Mouse (Mus musculus) left cerebral cortex, postnatal 36 days (tissue): ENCODE measurements around the gene Krtap1-3. TPM values are rescaled to one million over a fixed set of nuclear protein-coding genes. Genes with fewer than 3 reads are reported as not detected.

Experiments
- DNase-seq, 2 experiments: peaks; one replicate each; pipeline ENCODE4 v3.0.0; 2021 to 2022; ENCODE audit warnings: low spot score in 2 of 2, mixed read lengths in 1 of 2
- intact Hi-C: fragments of 180-260 bp; cut with DNase I; formaldehyde crosslinking; loops from one replicate; pipeline ENCODE4 v1.15.1; 2025
- total RNA-seq, 2 experiments: library from RNA; stranded (reverse); gene quantifications; 2 replicates each; pipeline ENCODE4 v1.2.3; 2021

Krtap1-3 gene
- total RNA-seq, 2 experiments from 2014 or later, result not detected

DNA sequence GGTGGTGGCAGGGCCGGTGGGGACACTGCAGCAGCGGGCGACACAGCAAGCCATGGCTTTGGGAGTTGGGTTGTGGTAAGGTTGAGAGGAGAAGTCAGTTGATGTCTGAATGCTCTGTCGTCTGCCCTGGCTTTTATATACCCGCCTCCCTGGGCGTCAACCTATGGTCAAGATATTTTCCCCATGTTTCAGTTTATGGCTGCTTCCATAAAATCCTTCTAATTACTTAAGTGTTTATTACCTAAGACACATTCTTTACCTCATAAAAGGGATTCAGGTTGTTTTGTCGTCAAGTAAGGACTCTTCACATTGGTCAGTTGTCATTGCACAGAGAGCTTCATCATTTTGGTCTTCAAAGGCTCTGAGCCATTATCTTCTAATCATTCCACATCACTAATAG, 24.6 kb downstream of the Krtap1-3 start, which contains the start of gene Krtap3-1:
Gene Krtap3-1, minus strand, starts transcription at position 101 of the 400 bp plus-strand sequence.
- intact Hi-C loops, result no loop called here
- DNase-seq, result no peak

DNA sequence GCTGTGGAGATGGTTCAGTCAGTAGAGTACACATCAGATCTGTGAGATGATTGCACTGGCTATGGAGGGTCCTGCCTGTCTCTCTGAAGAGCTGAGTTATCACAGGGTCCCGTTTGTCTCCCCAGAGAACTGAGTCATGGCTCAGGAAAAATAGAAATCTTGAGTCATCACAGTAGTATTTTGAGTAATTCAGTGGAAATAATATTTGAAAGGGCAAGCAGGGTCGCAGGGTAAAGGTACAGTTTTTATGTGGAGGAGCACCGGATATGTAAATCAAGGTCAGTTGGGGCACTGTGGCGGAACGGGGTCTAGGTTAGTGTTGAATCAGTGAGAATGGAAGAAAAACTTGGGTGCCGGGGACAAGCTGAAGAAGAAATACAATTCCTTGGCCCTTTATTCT, 28.6 kb downstream of the Krtap1-3 start:
- no peak for DNase-seq
- intact Hi-C loops, result no loop called here

DNA sequence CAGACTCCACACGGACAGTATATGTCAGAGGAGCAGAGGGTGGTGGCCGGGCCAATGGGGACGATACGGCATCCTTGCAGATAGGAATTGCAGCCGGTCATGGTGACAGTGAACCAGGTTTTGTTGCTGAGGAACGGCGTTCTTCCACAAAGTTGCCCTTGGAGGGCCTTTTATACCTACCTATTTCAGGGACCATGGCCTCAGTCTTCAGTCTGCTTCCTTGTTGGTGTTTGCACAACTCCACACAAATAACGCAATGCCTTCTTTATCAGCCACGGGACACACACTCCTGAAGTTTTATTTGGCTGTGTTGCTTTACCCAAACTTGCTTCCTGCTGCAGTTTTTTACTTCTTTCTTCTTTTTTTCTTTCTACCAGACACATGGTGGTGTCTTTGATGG, 31.8 kb downstream of the Krtap1-3 start, which contains the start of gene Gm11939:
Gene Gm11939, minus strand, starts transcription at position 101 of the 400 bp plus-strand sequence.
- intact Hi-C loops, result no loop called here

DNA sequence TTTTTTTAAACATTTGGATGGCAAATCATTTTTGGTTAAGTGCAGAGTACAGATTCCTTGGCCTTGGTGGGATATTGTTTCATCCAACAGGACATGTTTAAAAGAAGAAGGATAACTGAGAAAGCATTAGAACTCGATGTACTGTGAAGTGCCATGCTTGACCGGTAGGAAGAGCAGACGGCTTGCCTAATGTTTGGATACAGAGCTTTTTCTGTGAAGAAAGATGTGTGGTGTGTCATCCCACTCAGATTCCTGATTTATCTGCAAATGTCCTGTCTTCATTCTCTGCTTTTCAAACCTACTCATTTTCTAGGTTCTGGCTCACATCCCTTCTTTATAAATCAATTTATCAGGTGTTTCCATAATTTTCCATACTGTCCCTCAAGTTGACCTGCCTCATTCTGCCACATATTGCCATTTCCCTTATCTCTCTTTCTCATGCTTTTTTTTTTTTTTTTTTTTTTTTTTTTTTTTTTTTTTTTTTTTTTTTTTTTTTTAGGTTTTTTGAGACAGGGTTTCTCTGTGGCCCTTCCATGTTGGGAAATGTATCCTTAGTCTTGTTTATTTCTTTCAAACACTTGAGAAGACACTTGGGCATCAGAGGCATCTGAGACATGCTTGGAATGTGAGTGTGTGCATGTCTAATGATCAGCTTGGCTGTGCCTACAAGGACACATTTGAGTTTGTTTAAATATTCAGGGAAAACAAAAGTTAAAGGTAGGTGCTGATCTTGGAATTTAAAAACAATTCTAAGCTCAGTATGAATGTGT, 33.0 kb downstream of the Krtap1-3 start:
- intact Hi-C loops, result no loop called here
- DNase-seq, result no peak

More for the DNA sequence above, 31.8 kb downstream of the Krtap1-3 start, which contains the start of gene Gm11939:
- DNase-seq, result no peak

DNA sequence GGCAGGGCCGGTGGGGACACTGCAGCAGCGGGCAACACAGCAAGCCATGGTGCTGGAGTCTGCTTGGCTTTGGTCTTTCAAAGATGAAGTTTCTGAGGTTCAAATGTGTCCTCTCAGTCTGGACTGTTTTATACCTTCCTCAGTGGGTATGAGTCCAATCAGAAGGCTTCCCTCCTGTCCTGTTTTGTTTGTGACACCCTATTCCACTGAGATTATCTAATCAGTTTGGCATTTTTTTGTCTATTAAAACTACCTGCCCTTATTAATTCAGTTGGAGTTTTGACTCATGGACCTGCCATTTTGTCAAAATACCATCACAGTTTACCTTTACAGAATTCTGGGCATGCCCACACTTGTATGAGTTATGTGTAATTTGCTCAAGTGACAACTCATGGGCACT, 34.4 kb downstream of the Krtap1-3 start, which contains the start of gene Krtap3-2:
Gene Krtap3-2, minus strand, starts transcription at position 101 of the 400 bp plus-strand sequence.
- no peak for DNase-seq
- intact Hi-C loops, result no loop called here

DNA sequence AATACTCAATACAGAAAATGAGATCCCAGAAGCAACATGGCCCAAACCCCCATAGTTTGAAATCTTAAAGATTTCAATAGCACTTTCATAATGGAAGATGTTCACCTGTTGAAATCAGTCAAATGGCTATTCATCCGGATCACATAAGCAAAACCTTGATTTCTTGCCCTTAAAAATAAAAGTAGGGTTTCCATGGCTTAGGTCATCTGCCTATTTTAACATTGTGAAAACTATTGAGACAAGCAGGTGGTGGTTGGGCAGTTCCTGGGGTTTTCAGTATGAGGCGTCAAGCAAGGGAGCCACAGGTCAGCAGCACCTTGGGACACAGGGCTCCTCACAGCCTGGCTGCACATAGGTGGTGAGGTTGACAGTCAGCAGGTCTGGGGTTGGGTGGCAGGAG, 34.9 kb downstream of the Krtap1-3 start:
- intact Hi-C loops, result no loop called here
- DNase-seq, result no peak

DNA sequence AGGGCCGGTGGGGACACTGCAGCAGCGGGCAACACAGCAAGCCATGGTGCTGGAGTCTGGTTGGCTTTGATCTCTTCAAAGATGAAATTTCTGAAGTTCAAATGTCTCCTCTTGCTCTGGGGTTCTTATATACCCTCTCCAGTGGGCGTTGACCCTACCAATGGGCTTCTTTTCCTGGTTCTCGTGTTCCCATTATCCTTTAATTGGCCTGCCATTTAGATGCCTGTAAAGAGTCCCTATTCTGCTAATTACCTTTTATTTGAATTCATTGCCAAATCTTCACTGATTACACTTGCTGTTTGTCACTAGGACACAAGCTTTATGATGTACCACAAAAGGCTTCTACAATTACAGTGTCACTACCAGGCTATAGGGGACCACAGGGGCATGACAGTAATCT, 40.4 kb downstream of the Krtap1-3 start, which contains the start of gene Krtap3-3:
Gene Krtap3-3, minus strand, starts transcription at position 101 of the 400 bp plus-strand sequence.
- DNase-seq, result no peak
- intact Hi-C loops, result no loop called here

DNA sequence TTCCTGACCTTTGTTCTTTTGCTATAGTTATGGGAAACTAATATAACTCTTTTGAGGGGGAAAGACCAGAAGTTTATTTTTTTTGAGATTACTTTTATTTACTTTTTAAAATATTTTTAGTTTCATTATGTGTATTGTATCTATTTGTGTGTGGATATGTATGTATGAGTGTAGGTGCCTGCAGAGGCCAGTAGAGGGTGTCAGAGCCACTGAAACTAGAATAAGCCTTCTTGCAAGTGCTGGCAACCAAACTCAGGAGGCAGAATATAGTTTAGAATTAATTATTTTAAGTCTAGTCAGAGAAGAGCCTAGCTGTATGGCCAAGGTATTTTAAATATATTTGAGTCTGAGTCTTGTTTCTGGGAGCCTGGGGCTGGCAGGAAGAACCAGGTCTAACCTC, 43.2 kb downstream of the Krtap1-3 start:
- DNase-seq, result no peak
- intact Hi-C loops, result no loop called here

Other genes with a start within 250 kb of the Krtap1-3 start
- gene Krt27, start 240.2 kb downstream of the Krtap1-3 start, total RNA-seq, result not detected
- not detected for gene Krt28, start 216.4 kb downstream of the Krtap1-3 start, total RNA-seq
- gene Krt10, start 202.0 kb downstream of the Krtap1-3 start, total RNA-seq, result 10 to 100 TPM in 1 of 2 experiments, 1 to 10 TPM in 1; 9.7 to 12.4 TPM
- gene Krt12, start 169.1 kb downstream of the Krtap1-3 start, total RNA-seq, result 10 to 100 TPM in 1 of 2 experiments, 1 to 10 TPM in 1; 9.4 to 13.4 TPM
- not detected for gene Krt20, start 153.2 kb downstream of the Krtap1-3 start, total RNA-seq
- not detected for gene Krt23, start 98.2 kb downstream of the Krtap1-3 start, total RNA-seq
- not detected for gene Krt39, start 70.0 kb downstream of the Krtap1-3 start, total RNA-seq
- not detected for gene Krt40, start 48.2 kb downstream of the Krtap1-3 start, total RNA-seq
- not detected for gene Krtap3-3, start 40.5 kb downstream of the Krtap1-3 start, total RNA-seq
- gene Krtap3-2, start 34.5 kb downstream of the Krtap1-3 start, total RNA-seq, result not detected
- gene Gm11939, start 31.9 kb downstream of the Krtap1-3 start, total RNA-seq, result not detected
- gene Krtap3-1, start 24.7 kb downstream of the Krtap1-3 start, total RNA-seq, result not detected
- gene Krtap1-5, start 10.3 kb downstream of the Krtap1-3 start, total RNA-seq, result not detected
- gene Krtap1-4, start 7.7 kb downstream of the Krtap1-3 start, total RNA-seq, result not detected
- not detected for gene Krtap9-3, start 6.8 kb upstream of the Krtap1-3 start, total RNA-seq
- gene Gm11938, start 12.0 kb upstream of the Krtap1-3 start, total RNA-seq, result not detected
- not detected for gene Gm11937, start 18.9 kb upstream of the Krtap1-3 start, total RNA-seq
- not detected for gene Krtap2-4, start 23.5 kb upstream of the Krtap1-3 start, total RNA-seq
- not detected for gene Gm11562, start 29.1 kb upstream of the Krtap1-3 start, total RNA-seq
- not detected for gene Krtap4-1, start 36.9 kb upstream of the Krtap1-3 start, total RNA-seq
- gene Krtap4-2, start 43.7 kb upstream of the Krtap1-3 start, total RNA-seq, result not detected
- not detected for gene Krtap4-7, start 52.8 kb upstream of the Krtap1-3 start, total RNA-seq
- gene Gm11555, start 58.9 kb upstream of the Krtap1-3 start, total RNA-seq, result not detected
- not detected for gene Gm11563, start 67.6 kb upstream of the Krtap1-3 start, total RNA-seq
- gene Krtap4-6, start 74.6 kb upstream of the Krtap1-3 start, total RNA-seq, result not detected
- not detected for gene Gm14190, start 99.4 kb upstream of the Krtap1-3 start, total RNA-seq
- gene Gm14180, start 143.0 kb upstream of the Krtap1-3 start, total RNA-seq, result not detected
- not detected for gene Gm11595, start 181.6 kb upstream of the Krtap1-3 start, total RNA-seq
- not detected for gene Krtap4-8, start 189.4 kb upstream of the Krtap1-3 start, total RNA-seq
- gene Krtap4-9, start 193.9 kb upstream of the Krtap1-3 start, total RNA-seq, result not detected
- not detected for gene Gm11596, start 202.1 kb upstream of the Krtap1-3 start, total RNA-seq
- not detected for gene Gm11569, start 207.6 kb upstream of the Krtap1-3 start, total RNA-seq
- not detected for gene Gm11554, start 213.1 kb upstream of the Krtap1-3 start, total RNA-seq
- not detected for gene Krtap4-13, start 218.6 kb upstream of the Krtap1-3 start, total RNA-seq
- not detected for gene Gm11564, start 224.3 kb upstream of the Krtap1-3 start, total RNA-seq
- not detected for gene 2300003K06Rik, start 246.7 kb upstream of the Krtap1-3 start, total RNA-seq